Mouse (Mus musculus): Measurements from ENCODE around the gene Aldh5a1. TPM values are rescaled to one million over a fixed set of nuclear protein-coding genes. Genes with fewer than 3 reads are reported as not detected.

Aldh5a1 gene
- total RNA-seq, 1 experiment from 2014 or later, result 0.12 TPM

DNA sequence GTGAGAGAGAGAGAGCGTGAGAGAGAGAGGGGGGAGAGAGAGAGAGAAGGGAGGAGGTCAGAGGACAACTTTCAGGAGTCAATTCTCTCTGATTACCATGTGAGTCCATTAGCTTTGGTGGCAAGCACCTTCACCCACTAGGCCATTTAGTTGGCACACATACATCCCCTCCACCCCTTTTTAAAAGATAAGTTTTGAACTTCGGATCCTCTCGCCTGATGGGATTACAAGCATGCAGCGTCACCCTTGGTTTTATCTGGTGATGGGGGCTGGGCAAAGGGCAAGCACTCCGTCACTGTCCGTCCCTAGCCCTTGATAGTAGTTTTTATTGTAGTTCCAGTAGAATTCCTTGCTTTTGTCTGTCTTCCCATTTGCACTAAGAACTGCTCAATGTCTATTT, 57.3 kb downstream of the Aldh5a1 start:
- no peak for ATAC-seq (ENCODE audit: extremely low read depth, insufficient number of reproducible peaks, low FRiP score, poor library complexity, severe bottlenecking)

DNA sequence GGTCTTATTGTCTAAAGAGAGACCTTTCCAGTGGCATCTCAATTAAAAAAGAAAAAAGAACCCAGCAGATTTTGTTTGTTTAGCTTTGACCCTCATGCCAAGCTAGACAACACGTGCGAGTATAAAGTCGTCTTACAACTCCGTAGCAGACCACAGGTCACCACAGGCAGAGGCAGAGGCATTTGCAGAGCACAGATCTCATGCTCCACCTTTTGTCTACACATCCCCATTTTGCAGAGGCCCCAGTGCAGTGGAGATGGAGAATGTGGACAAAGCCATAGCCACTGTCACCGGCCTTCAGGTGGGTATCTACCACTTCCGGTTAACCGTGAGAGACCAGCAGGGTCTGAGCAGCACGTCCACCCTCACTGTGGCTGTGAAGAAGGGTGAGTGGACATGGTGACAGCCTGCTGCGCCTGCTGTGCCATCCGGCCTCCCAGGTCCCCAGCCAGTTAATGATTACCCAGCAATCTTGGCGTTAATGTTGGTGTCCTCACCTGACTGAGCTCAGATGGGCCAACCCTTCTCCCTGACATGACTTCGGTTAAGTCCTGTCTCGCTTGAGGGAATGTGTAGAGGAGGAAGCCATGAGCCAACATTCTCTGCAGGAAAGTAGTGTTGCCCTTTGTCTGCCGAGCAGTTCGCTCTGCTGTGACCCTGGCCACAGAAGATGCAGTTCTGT, 58.0 kb downstream of the Aldh5a1 start:
- no peak for ATAC-seq (ENCODE audit: extremely low read depth, insufficient number of reproducible peaks, low FRiP score, poor library complexity, severe bottlenecking)

GRCm38 (mm10) chr13:24868233-24868632, 69.2 kb downstream of the Aldh5a1 start:
- ATAC-seq (ENCODE audit: extremely low read depth, insufficient number of reproducible peaks, low FRiP score, poor library complexity, severe bottlenecking), result no peak

- no peak for ATAC-seq (ENCODE audit: extremely low read depth, insufficient number of reproducible peaks, low FRiP score, poor library complexity, severe bottlenecking)
These were observed 69.7 kb downstream of the Aldh5a1 start for GRCm38 (mm10) chr13:24867789-24868188.

DNA sequence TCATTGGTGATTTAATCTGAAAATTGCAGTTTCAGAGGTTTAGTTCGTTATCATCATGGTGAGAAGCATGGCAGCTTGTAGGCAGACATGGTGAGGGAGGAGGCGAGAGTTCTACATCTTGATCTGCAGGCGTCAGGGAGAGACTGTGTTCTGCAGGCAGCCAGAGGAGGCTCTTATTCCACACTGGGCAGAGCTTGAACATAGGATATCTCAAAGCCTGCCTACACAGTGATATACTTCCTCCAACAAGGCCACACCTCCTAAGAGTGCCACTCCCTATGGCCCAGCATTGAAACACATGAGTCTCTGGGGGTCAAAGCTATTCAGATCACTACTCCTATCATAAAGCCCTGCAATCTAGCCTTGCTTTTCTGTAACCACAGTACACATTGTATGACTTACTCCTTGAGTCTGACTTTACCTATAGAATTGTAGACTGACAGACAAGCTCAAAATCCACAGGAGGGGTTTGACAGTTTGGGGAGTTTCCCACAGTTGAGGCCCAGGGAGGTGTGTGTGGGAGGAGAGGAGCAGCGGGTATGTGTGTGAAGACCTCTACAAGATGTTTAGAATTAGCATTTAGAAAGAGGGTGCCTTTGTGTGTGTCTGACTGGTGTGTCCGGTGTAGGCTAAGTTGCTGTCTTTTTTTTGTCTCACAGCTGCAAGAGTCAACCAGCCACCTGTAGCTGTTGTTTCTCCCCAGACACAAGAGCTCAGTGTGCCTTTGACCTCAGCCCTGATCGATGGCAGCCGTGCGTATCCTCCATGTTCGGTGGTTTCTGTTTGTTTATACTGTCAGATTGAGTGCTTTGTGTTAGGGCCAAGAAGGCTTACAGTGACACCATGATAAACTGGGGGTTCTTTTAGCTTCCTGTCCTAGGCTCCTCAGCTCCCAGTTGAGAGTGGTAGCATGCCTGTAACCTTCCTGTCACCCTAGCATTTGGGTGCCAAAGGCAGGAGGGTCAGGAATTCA, 70.7 kb downstream of the Aldh5a1 start:
- no peak for ATAC-seq (ENCODE audit: extremely low read depth, insufficient number of reproducible peaks, low FRiP score, poor library complexity, severe bottlenecking)

- ATAC-seq (ENCODE audit: extremely low read depth, insufficient number of reproducible peaks, low FRiP score, poor library complexity, severe bottlenecking), result no peak
These were observed 74.9 kb downstream of the Aldh5a1 start for GRCm38 (mm10) chr13:24862520-24862919.

- ATAC-seq (ENCODE audit: extremely low read depth, insufficient number of reproducible peaks, low FRiP score, poor library complexity, severe bottlenecking), result no peak
These were observed 75.4 kb downstream of the Aldh5a1 start for GRCm38 (mm10) chr13:24862021-24862420.

- no peak for ATAC-seq (ENCODE audit: extremely low read depth, insufficient number of reproducible peaks, low FRiP score, poor library complexity, severe bottlenecking)
These were observed 76.4 kb downstream of the Aldh5a1 start for GRCm38 (mm10) chr13:24861084-24861483.

- ATAC-seq (ENCODE audit: extremely low read depth, insufficient number of reproducible peaks, low FRiP score, poor library complexity, severe bottlenecking), result no peak
These were observed 78.3 kb downstream of the Aldh5a1 start for GRCm38 (mm10) chr13:24859115-24859514.

Other genes starting within 250 kb of the Aldh5a1 start
- 2.0 and 2.2 TPM in 2 replicates for gene Armh2, start 196.4 kb downstream of the Aldh5a1 start, total RNA-seq (2017)
- 10.3 and 12.3 TPM in 2 replicates for gene Gmnn, start 175.7 kb downstream of the Aldh5a1 start, total RNA-seq (2017)
- gene BC005537, start 136.0 kb downstream of the Aldh5a1 start, total RNA-seq (2017), result 71.0 and 76.9 TPM in 2 replicates
- gene Acot13, start 106.1 kb downstream of the Aldh5a1 start, total RNA-seq (2017), result 24.4 and 27.4 TPM in 2 replicates
- gene Tdp2, start 106.0 kb downstream of the Aldh5a1 start, total RNA-seq (2017), result 54.3 and 54.8 TPM in 2 replicates
- 0.12 TPM in 1 of 2 replicates, not detected in the other for gene D130043K22Rik, start 92.5 kb downstream of the Aldh5a1 start, total RNA-seq (2017)
- 0.70 and 0.98 TPM in 2 replicates for gene Gpld1, start 5.5 kb upstream of the Aldh5a1 start, total RNA-seq (2017)
- 18.5 and 20.8 TPM in 2 replicates for gene Mrs2, start 82.7 kb upstream of the Aldh5a1 start, total RNA-seq (2017)
- gene Dcdc2a, start 118.3 kb upstream of the Aldh5a1 start, total RNA-seq (2017), result not detected in 2 replicates